ENCODE assay signal across 8 mouse cellular contexts in the genomic region with DNA sequence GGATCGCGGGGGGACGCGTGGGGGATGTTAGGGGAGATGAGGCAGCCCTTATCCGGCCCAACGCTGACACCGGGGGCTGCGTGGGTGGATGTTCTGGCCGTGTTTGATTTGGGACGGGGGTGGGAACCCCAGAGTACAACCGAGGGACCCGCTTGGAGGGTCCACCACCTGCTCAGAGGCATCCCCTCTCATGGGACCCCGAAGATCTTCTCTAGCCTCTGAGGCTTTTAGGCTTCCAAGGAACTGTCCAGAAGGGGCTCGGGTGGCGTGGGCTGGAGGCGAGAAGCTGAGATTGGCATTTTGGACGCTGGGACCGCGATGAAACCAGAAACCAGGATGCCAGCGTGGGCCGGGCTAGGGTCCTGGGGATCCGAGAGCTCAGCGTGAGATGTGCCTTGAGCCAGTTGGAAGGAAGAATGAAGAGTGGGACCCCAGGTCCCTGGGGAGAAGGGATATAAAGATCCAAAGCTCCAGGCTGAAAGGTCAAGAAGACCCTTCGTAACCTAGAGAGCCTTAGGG. TPM values are rescaled to one million over a fixed set of nuclear protein-coding genes. Genes with fewer than 3 reads are reported as not detected.
A peak's percentile ranks its signal among the peaks of the same experiment; 100 is the strongest.
DNase-seq lines count a peak whose midpoint lies in the region; ATAC-seq and TF ChIP-seq lines count a peak whose summit lies in the region.

No protein-coding gene starts in this region.

- peak overlapping the region; percentile 83 for H3K4me3 ChIP-seq in gastrocnemius, adult 2 months
- H3K4me3 ChIP-seq in hindbrain, embryonic 12.5 days: peak overlapping the region; percentile 72
- H3K4me3 ChIP-seq in lung, embryonic 15.5 days: peak overlapping the region; percentile 60

- H3K27me3 ChIP-seq in hindbrain, embryonic 12.5 days: no peaks in the 10 kb centered on the region
- no peaks in the 10 kb centered on the region for H3K27me3 ChIP-seq in lung, embryonic 15.5 days

- under 1% methylated on average over 24 of the region's 24 CpGs for WGBS in hindbrain, embryonic 12.5 days
- 1% methylated on average over 24 of the region's 24 CpGs for WGBS in lung, embryonic 15.5 days

- H3K36me3 ChIP-seq in hindbrain, embryonic 12.5 days: no peaks in the 10 kb centered on the region
- H3K36me3 ChIP-seq in lung, embryonic 15.5 days: no peaks in the 10 kb centered on the region

- no peak for TF ChIP-seq CTCF in gastrocnemius, adult 2 months (IDR thresholded peaks at IDR 0.05)

- H3K4me2 ChIP-seq in hindbrain, embryonic 12.5 days (replicated peaks): peak overlapping the region; percentile 82
- peak overlapping the region; percentile 97 for H3K4me2 ChIP-seq in lung, embryonic 15.5 days

- ATAC-seq in hindbrain, embryonic 12.5 days (ENCODE audit: low FRiP score): peak; percentile 8; the same call in 1 of the 2 replicates
- peak; percentile 5; the same call in 1 of the 2 replicates for ATAC-seq in lung, embryonic 15.5 days (ENCODE audit: borderline replicate concordance, extremely low read depth, low FRiP score, low TSS enrichment)

- DNase-seq in gastrocnemius, adult 2 months: peak; percentile 20
- DNase-seq in gastrocnemius, adult 8-10 months (ENCODE audit: low spot score in 2 of 2): no peak
- peak; percentile 41 for DNase-seq in CD4-positive, CD25-positive, alpha-beta regulatory T cell, adult 2 months (ENCODE audit: low read depth, low spot score)
- peak; percentile 40 to 48 for DNase-seq in cerebellum, postnatal 25 days
- DNase-seq in right cerebral cortex, adult 18-20 months: peak; percentile 50
- DNase-seq in adrenal gland, postnatal 4 days (ENCODE audit: low spot score in 2 of 2): no peak

- H3K9me3 ChIP-seq in hindbrain, embryonic 12.5 days (replicated peaks): no peaks in the 10 kb centered on the region
- H3K9me3 ChIP-seq in lung, embryonic 15.5 days: no peaks in the 10 kb centered on the region

- intact Hi-C loops in gastrocnemius, adult 2 months (cut with DNase I): loop anchor here (10.0 kb wide), 2 partner anchors 129 to 191 kb away; no protein-coding TSS in a partner anchor

- peak overlapping the region; percentile 90 for H3K27ac ChIP-seq in gastrocnemius, adult 2 months
- H3K27ac ChIP-seq in hindbrain, embryonic 12.5 days: peak overlapping the region; percentile 95
- peak overlapping the region; percentile 97 for H3K27ac ChIP-seq in lung, embryonic 15.5 days

- peaks cover 12% of the 10 kb centered on the region for H3K4me1 ChIP-seq in hindbrain, embryonic 12.5 days
- peaks cover 25% of the 10 kb centered on the region for H3K4me1 ChIP-seq in lung, embryonic 15.5 days

- peak overlapping the region; percentile 86 for H3K9ac ChIP-seq in hindbrain, embryonic 12.5 days
- H3K9ac ChIP-seq in lung, embryonic 15.5 days: peak overlapping the region; percentile 51

RNA-seq across cellular contexts. Expression of a gene that starts 0.7 kb away (rescaled TPM):
- 1 to 10 TPM in 1 of 2 experiments, under 1 TPM in 1; 0.79 to 1.5 TPM for total RNA-seq in gastrocnemius, adult 2 months (2021)
- under 1 TPM; 0.44 to 0.99 (median 0.85) TPM for total RNA-seq in gastrocnemius, adult 8-10 months (2022)
- 10.3 and 10.7 TPM in 2 replicates for polyA plus RNA-seq in hindbrain, embryonic 12.5 days (2016; fragmentation: Nextera tagmentation; extraction: Ambion mirVana)
- 4.1 TPM in 2 replicates for polyA plus RNA-seq in lung, embryonic 15.5 days (2015; fragmentation: Nextera tagmentation; extraction: Ambion mirVana)
- 10 to 100 TPM; 18.3 to 24.9 TPM for total RNA-seq in adrenal gland, postnatal 4 days (2021)

Comparison
In these comparisons a context has a peak if more than half of its experiments do, and no peak if none do; other contexts are left out.
1. DNase-seq: peak in gastrocnemius, adult 2 months (single experiment), CD4-positive, CD25-positive, alpha-beta regulatory T cell, adult 2 months (single experiment), cerebellum, postnatal 25 days (2 of 2) and right cerebral cortex, adult 18-20 months (single experiment); none in gastrocnemius, adult 8-10 months (0 of 2) and adrenal gland, postnatal 4 days (0 of 2).
2. RNA of a gene that starts 0.7 kb away (total RNA-seq): 18.3 to 24.9 TPM in adrenal gland, postnatal 4 days; 0.79 to 1.5 TPM in gastrocnemius, adult 2 months and 0.44 to 0.99 TPM in gastrocnemius, adult 8-10 months; every median in the first group is over 4 times any median in the second.
3. Peak in every context shown above with its lines, with median percentiles within 50 percentile points of each other: H3K27ac ChIP-seq and H3K4me3 ChIP-seq.